Mouse (Mus musculus): Measurements from ENCODE around the gene Srsf10. TPM values are rescaled to one million over a fixed set of nuclear protein-coding genes. Genes with fewer than 3 reads are reported as not detected.

Gene Srsf10
- polyA plus RNA-seq, 1 experiment from 2014 or later: 157 TPM

DNA sequence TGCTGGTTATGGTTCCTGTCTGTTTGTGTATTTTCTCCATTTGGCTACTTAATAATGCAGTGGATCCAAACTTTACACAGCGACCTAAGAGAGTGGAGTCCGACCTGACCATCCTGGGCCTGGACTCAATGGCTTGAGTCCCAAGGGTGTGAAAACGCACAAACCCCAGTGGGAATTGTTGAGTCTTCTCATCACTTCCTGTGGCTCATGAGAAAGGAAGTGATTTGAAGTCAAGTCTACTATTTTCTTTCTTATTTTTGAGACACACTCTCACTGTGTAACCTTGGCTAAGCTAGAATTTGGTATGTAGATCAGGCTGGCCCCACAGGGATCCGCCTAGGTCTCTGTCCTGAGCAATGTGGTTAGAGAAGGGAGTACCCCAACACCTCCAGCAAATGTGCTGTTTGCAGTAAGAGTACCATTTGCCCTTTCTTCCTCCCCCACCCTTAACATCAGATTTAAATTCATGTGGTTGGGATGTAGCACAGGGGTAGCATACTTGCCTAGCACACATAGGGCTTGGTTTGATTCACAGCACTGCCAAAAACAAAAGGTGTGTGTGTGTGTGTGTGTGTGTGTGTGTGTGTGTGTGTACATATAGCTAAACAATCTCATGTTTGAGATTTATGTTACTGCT lies 47.2 kb downstream of the Srsf10 start:
- ATAC-seq: no peak
- 84% methylated on average over 4 of the region's 4 CpGs for WGBS
- Histone ChIP-seq H3K36me3 (ENCODE audit: control insufficient read depth, insufficient read depth, low read length) (no peaks in the 10 kb centered on the region), H3K4me1 (ENCODE audit: control insufficient read depth, insufficient read depth, low read length) (peaks cover 6% of the 10 kb centered on the region; the same call in 1 of the 2 replicates), H3K4me3 (ENCODE audit: low read length) (no peak overlapping the region), H3K27me3 (replicated peaks; ENCODE audit: control insufficient read depth, insufficient read depth, low read length) (no peaks in the 10 kb centered on the region; the same call in 1 of the 2 replicates), H3K4me2 (ENCODE audit: low read depth, low read length) (no peak overlapping the region), H3K27ac (ENCODE audit: low read length) (no peak overlapping the region), H3K9ac (ENCODE audit: low read depth, low read length) (no peak overlapping the region), H3K9me3 (ENCODE audit: control insufficient read depth, low read length) (no peaks in the 10 kb centered on the region)

DNA sequence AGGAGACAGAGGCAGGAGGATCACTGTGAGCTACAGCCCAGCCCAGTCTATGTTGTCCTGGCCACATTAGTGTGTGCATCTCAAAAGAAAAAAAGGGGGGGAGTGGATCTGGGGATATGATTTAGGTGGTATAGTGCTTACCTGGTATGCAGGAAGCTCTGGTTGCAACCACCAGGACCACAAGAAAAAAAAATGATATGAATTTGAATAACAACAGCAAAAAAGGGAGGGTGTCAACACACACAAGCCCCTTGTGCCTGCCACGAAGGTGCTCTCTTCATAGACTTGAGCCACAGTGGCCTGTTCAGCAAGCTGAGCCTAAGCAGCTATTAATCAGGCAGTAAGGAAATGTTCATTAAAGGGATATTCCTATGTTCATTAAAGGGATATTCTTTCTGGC lies 49.3 kb downstream of the Srsf10 start:
- no peak overlapping the region for H3K4me2 ChIP-seq (ENCODE audit: low read depth, low read length)
- no peak for ATAC-seq
- H3K4me1 ChIP-seq (ENCODE audit: control insufficient read depth, insufficient read depth, low read length): peaks cover 7% of the 10 kb centered on the region; the same call in 1 of the 2 replicates
- 46% methylated on average over 1 of the region's 1 CpGs for WGBS
- H3K27ac ChIP-seq (ENCODE audit: low read length): no peak overlapping the region
- H3K4me3 ChIP-seq (ENCODE audit: low read length): no peak overlapping the region
- no peaks in the 10 kb centered on the region for H3K36me3 ChIP-seq (ENCODE audit: control insufficient read depth, insufficient read depth, low read length)
- no peak overlapping the region for H3K9ac ChIP-seq (ENCODE audit: low read depth, low read length)
- H3K27me3 ChIP-seq (replicated peaks; ENCODE audit: control insufficient read depth, insufficient read depth, low read length): no peaks in the 10 kb centered on the region; the same call in 1 of the 2 replicates
- no peaks in the 10 kb centered on the region for H3K9me3 ChIP-seq (ENCODE audit: control insufficient read depth, low read length)

DNA sequence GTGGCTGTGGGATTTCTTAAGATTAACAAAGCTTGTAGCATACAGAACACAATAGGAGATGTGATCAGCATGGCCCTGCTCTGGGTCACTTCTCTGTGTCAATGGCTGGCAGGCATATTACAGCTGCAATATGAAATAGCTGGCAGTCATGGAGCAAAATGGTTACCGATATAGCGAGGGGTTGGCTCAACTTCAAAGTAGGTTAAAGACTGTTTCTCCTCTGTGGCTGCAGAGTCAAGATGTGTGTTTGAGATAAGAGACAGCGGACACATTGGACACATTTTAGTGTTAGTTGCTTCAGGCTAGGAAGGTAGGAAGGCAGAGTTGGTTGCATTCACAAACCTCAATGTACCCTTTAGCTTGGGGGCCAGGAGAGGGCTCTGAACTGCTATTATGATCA lies 51.1 kb downstream of the Srsf10 start:
- no peak for ATAC-seq
- Histone ChIP-seq H3K36me3 (ENCODE audit: control insufficient read depth, insufficient read depth, low read length) (no peaks in the 10 kb centered on the region), H3K4me2 (ENCODE audit: low read depth, low read length) (no peak overlapping the region), H3K4me3 (ENCODE audit: low read length) (no peak overlapping the region), H3K4me1 (ENCODE audit: control insufficient read depth, insufficient read depth, low read length) (peaks cover 7% of the 10 kb centered on the region; the same call in 1 of the 2 replicates), H3K27ac (ENCODE audit: low read length) (no peak overlapping the region), H3K9ac (ENCODE audit: low read depth, low read length) (no peak overlapping the region), H3K9me3 (ENCODE audit: control insufficient read depth, low read length) (no peaks in the 10 kb centered on the region), H3K27me3 (replicated peaks; ENCODE audit: control insufficient read depth, insufficient read depth, low read length) (no peaks in the 10 kb centered on the region; the same call in 1 of the 2 replicates)
- 87% methylated on average over 3 of the region's 3 CpGs for WGBS

DNA sequence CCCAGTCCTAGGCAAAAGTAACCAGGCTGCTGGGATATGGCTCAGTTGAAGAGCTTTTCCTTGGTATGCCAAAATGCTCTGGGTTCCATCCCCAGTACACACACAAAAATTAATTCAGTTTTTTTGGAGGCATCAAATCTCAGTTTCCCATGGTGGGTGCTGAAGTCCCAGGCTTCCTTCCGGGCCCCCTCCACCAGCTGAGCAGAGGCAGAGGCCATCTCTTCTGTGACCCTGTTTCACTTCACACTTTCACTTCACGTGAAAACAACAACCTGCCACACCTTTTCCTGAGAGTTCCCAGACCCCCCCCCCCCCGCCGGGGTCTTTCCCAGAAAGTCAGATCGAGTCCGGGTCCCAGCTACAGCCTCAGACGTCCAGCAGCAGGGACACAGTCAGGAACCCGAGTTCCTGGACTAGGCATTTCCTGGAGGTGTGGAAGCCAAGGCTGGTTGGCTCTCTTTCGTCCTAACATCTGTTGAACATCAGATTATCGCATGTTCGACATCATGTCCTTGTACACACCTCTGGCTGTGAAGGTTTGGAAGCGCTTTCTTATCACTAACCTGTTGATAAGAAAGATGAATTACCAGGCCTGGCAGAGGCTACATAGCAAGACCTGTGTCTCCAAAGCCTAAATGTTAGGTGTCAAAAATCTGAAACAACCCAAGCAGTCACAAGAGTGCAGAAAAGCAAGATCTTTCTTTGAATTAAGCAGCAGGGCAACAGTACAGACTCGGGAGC lies 53.9 kb downstream of the Srsf10 start:
- WGBS: 41% methylated on average over 13 of the region's 13 CpGs
- Histone ChIP-seq H3K4me1 (ENCODE audit: control insufficient read depth, insufficient read depth, low read length) (peaks cover 7% of the 10 kb centered on the region; the same call in 1 of the 2 replicates), H3K27me3 (replicated peaks; ENCODE audit: control insufficient read depth, insufficient read depth, low read length) (no peaks in the 10 kb centered on the region), H3K36me3 (ENCODE audit: control insufficient read depth, insufficient read depth, low read length) (no peaks in the 10 kb centered on the region), H3K4me2 (ENCODE audit: low read depth, low read length) (no peak overlapping the region), H3K27ac (ENCODE audit: low read length) (no peak overlapping the region), H3K4me3 (ENCODE audit: low read length) (no peak overlapping the region), H3K9ac (ENCODE audit: low read depth, low read length) (no peak overlapping the region; the same call in 1 of the 2 replicates), H3K9me3 (ENCODE audit: control insufficient read depth, low read length) (no peaks in the 10 kb centered on the region)
- no peak for ATAC-seq

DNA sequence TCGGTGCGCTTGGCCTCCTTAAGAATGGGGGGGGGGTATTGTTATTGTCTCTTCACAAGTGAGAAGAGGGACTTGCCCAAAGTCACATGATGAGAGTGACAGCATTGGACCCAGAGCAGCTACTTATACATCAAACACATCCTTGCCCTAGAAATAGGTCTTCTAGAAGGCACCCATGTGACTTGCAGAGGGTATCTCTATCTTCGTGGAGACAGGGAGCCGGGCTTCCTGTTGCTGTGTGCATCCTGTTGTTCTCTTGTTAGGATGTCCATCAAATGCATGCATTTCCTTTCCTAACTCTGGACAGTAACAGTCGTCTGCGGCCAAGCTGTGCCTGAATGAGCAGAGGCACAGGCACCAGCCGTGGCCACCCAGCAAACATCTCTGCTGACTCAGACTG lies 56.0 kb downstream of the Srsf10 start:
- Histone ChIP-seq H3K9ac (ENCODE audit: low read depth, low read length) (no peak overlapping the region), H3K9me3 (ENCODE audit: control insufficient read depth, low read length) (no peaks in the 10 kb centered on the region), H3K27me3 (replicated peaks; ENCODE audit: control insufficient read depth, insufficient read depth, low read length) (no peaks in the 10 kb centered on the region), H3K4me2 (ENCODE audit: low read depth, low read length) (no peak overlapping the region), H3K36me3 (ENCODE audit: control insufficient read depth, insufficient read depth, low read length) (no peaks in the 10 kb centered on the region), H3K27ac (ENCODE audit: low read length) (no peak overlapping the region), H3K4me3 (ENCODE audit: low read length) (no peak overlapping the region), H3K4me1 (ENCODE audit: control insufficient read depth, insufficient read depth, low read length) (peaks cover 7% of the 10 kb centered on the region; the same call in 1 of the 2 replicates)
- ATAC-seq: no peak
- WGBS: 72% methylated on average over 7 of the region's 7 CpGs

DNA sequence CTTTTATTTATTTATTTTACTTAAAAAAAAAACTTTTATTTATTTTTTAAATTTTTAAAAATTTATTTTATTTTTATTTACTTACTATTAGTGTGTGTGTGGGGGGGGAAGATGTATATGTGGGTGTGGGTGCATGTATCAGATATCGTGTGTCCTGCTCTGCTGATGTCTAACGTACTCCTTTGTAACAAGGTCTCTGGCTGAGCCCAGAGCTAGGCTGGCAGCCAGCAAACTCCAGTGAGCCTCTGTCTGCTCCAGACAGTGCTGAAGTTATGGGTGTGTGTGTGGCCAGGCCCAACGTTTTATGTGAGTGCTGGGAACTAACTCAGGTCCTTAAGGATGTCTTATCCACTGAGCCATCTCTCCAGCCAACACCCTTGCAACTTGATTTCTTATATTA lies 56.6 kb downstream of the Srsf10 start:
- no peaks in the 10 kb centered on the region for H3K27me3 ChIP-seq (replicated peaks; ENCODE audit: control insufficient read depth, insufficient read depth, low read length)
- no peak overlapping the region for H3K4me2 ChIP-seq (ENCODE audit: low read depth, low read length)
- H3K36me3 ChIP-seq (ENCODE audit: control insufficient read depth, insufficient read depth, low read length): no peaks in the 10 kb centered on the region
- no peak overlapping the region for H3K27ac ChIP-seq (ENCODE audit: low read length)
- ATAC-seq: no peak
- 69% methylated on average over 3 of the region's 3 CpGs for WGBS
- H3K4me1 ChIP-seq (ENCODE audit: control insufficient read depth, insufficient read depth, low read length): peaks cover 7% of the 10 kb centered on the region; the same call in 1 of the 2 replicates
- H3K9ac ChIP-seq (ENCODE audit: low read depth, low read length): no peak overlapping the region
- H3K9me3 ChIP-seq (ENCODE audit: control insufficient read depth, low read length): no peaks in the 10 kb centered on the region
- H3K4me3 ChIP-seq (ENCODE audit: low read length): no peak overlapping the region

DNA sequence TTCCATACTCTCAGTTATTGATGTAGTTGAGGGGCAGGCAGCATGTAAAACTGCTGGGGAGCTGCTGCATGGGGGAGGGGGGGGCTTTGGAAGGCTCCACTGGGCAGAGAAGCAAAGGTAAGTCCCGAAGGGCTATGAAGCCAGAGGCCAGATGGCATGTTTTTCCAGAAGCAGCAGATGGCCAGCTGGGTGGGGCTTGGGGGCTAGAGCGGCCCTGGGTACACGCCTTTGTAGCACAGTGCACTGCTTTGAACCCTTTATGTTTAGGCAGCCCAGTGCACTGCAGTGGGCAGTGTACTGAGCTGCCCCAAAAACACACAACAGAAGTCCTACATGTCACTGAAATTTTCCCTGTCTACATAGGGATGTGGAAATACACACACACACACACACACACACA lies 57.3 kb downstream of the Srsf10 start:
- Histone ChIP-seq H3K27ac (ENCODE audit: low read length) (peak overlapping the region; percentile 21; the same call in 1 of the 2 replicates), H3K9me3 (ENCODE audit: control insufficient read depth, low read length) (no peaks in the 10 kb centered on the region), H3K4me3 (ENCODE audit: low read length) (no peak overlapping the region), H3K36me3 (ENCODE audit: control insufficient read depth, insufficient read depth, low read length) (no peaks in the 10 kb centered on the region), H3K4me2 (ENCODE audit: low read depth, low read length) (no peak overlapping the region), H3K27me3 (replicated peaks; ENCODE audit: control insufficient read depth, insufficient read depth, low read length) (no peaks in the 10 kb centered on the region), H3K9ac (ENCODE audit: low read depth, low read length) (0 out of 2 replicates have a peak overlapping the region, but pooled peaks have one; percentile 17), H3K4me1 (ENCODE audit: control insufficient read depth, insufficient read depth, low read length) (peaks cover 9% of the 10 kb centered on the region; the same call in 1 of the 2 replicates)
- 23% methylated on average over 3 of the region's 3 CpGs for WGBS
- peak; percentile 42 for ATAC-seq

DNA sequence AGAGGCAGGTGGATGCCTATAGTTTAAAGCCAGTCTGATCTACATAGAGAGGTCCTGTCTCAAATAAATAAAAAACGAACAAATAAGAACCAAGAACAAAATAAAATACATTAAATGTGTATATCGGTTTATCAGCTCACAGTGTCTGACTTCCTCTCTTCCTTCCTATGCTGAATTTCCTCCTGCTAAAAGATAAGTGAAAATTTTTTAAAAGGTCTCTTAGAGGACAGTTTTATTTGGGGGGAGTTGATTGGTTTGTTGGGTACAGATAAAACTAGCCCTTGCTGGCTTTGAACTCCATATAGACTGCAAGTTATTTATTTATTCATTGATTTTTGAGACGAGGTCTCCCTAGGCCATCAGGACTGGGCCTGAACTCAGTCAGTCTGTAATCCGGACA lies 57.9 kb downstream of the Srsf10 start:
- Histone ChIP-seq H3K36me3 (ENCODE audit: control insufficient read depth, insufficient read depth, low read length) (no peaks in the 10 kb centered on the region), H3K27me3 (replicated peaks; ENCODE audit: control insufficient read depth, insufficient read depth, low read length) (no peaks in the 10 kb centered on the region), H3K9me3 (ENCODE audit: control insufficient read depth, low read length) (no peaks in the 10 kb centered on the region), H3K4me3 (ENCODE audit: low read length) (no peak overlapping the region), H3K4me2 (ENCODE audit: low read depth, low read length) (no peak overlapping the region), H3K4me1 (ENCODE audit: control insufficient read depth, insufficient read depth, low read length) (peaks cover 14% of the 10 kb centered on the region; the same call in 1 of the 2 replicates), H3K9ac (ENCODE audit: low read depth, low read length) (no peak overlapping the region), H3K27ac (ENCODE audit: low read length) (no peak overlapping the region)
- ATAC-seq: no peak
- WGBS: 71% methylated on average over 4 of the region's 4 CpGs

DNA sequence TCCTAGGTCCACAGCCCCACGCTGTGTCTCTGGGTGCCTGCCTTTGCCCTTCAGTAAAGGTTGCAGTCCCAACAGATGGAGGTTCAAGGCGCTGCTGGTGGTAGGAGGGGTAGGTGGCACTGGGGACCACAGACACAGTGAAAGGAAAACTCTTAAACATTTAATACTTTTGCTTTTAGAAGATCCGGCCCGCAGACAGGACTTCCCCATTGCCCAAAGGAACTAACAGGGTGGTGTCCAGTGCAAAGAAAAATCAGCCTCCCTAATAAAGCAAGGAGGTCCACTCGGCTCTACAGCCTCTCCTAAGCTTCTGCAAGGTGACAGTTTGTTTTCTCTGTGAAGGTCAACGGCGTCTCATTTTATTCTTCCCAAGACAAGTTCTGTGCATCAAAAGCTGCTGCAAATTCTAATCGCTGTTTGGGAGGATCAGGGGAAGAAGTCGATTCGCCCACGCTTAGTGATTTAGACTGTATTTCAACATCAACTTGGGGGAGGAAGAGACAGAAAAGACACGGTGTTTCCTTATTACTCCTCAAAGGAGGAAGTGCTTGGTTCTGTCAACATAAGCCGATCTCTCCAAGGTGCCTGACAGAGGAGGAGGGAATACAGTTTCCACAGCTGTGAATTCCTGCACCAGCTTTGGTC lies 63.2 kb downstream of the Srsf10 start:
- 67% methylated on average over 13 of the region's 13 CpGs for WGBS
- Histone ChIP-seq H3K4me3 (ENCODE audit: low read length) (no peak overlapping the region), H3K36me3 (ENCODE audit: control insufficient read depth, insufficient read depth, low read length) (0 out of 2 replicates have a peak, but pooled peaks cover 4% of the 10 kb centered on the region), H3K27ac (ENCODE audit: low read length) (peak overlapping the region; percentile 86), H3K9me3 (ENCODE audit: control insufficient read depth, low read length) (no peaks in the 10 kb centered on the region), H3K4me1 (ENCODE audit: control insufficient read depth, insufficient read depth, low read length) (peaks cover 14% of the 10 kb centered on the region), H3K27me3 (replicated peaks; ENCODE audit: control insufficient read depth, insufficient read depth, low read length) (no peaks in the 10 kb centered on the region), H3K4me2 (ENCODE audit: low read depth, low read length) (peak overlapping the region; percentile 32), H3K9ac (ENCODE audit: low read depth, low read length) (no peak overlapping the region)
- ATAC-seq: peak; percentile 73
